Mouse (Mus musculus) common myeloid progenitor, adult 5-6 weeks (primary cell): ENCODE results near the gene Crybb1. TPM values are rescaled to one million over a fixed set of nuclear protein-coding genes. Genes with fewer than 3 reads are reported as not detected.

Experiments
- ATAC-seq: replicated peaks from 2 replicates; pipeline ENCODE4 v1.8.0; 2016; ENCODE audit warnings: low read depth, mild to moderate bottlenecking, moderate TSS enrichment, inconsistent platforms; ENCODE audit not compliant: poor library complexity, severe bottlenecking
- total RNA-seq: library from RNA; stranded (forward); fragments of 200-1000, 187-1606 nt; gene quantifications from 2 replicates; pipeline ENCODE4 v1.2.3, GENCODE M21; 2017

The Crybb1 gene
- total RNA-seq, 1 experiment from 2014 or later = not detected

GRCm38 (mm10) chr5:112260818-112261217 is 5.2 kb downstream of the Crybb1 start:
- ATAC-seq = no peak

- no peak for ATAC-seq
Measured at GRCm38 (mm10) chr5:112264099-112264498, 8.5 kb downstream of the Crybb1 start.

- no peak for ATAC-seq
Measured at GRCm38 (mm10) chr5:112265110-112265509, 9.5 kb downstream of the Crybb1 start.

- ATAC-seq = peak; percentile 88
Measured at GRCm38 (mm10) chr5:112265515-112265914, 9.9 kb downstream of the Crybb1 start.

GRCm38 (mm10) chr5:112266011-112266777 is 10.6 kb downstream of the Crybb1 start:
- ATAC-seq = peak; percentile 48

- ATAC-seq = peak; percentile 27
Measured at GRCm38 (mm10) chr5:112270764-112271541, 15.3 kb downstream of the Crybb1 start.

GRCm38 (mm10) chr5:112272934-112273333 is 17.3 kb downstream of the Crybb1 start:
- ATAC-seq = no peak

GRCm38 (mm10) chr5:112273746-112274463 is 18.3 kb downstream of the Crybb1 start:
- peak; percentile 3 for ATAC-seq

GRCm38 (mm10) chr5:112275021-112275804 is 19.6 kb downstream of the Crybb1 start:
- ATAC-seq = no peak

GRCm38 (mm10) chr5:112276267-112276873 is 20.8 kb downstream of the Crybb1 start, which contains the start of gene Tpst2:
Tpst2 (plus strand) TSS chr5:112276691.
- peak; percentile 70 for ATAC-seq

- ATAC-seq = no peak
Measured at GRCm38 (mm10) chr5:112276907-112277348, 21.3 kb downstream of the Crybb1 start.

- ATAC-seq = no peak
Measured at GRCm38 (mm10) chr5:112277906-112278470, 22.4 kb downstream of the Crybb1 start.

GRCm38 (mm10) chr5:112279181-112280021 is 23.8 kb downstream of the Crybb1 start:
- no peak for ATAC-seq

GRCm38 (mm10) chr5:112280151-112280550 is 24.5 kb downstream of the Crybb1 start:
- peak; percentile 48 for ATAC-seq

- no peak for ATAC-seq
Measured at GRCm38 (mm10) chr5:112280863-112281660, 25.4 kb downstream of the Crybb1 start.

- no peak for ATAC-seq
Measured at GRCm38 (mm10) chr5:112281676-112282075, 26.1 kb downstream of the Crybb1 start.

GRCm38 (mm10) chr5:112282123-112282779 is 26.6 kb downstream of the Crybb1 start:
- ATAC-seq = no peak
